Mouse (Mus musculus) CH12.LX (cell line): ENCODE measurements around the gene Fgfr2. TPM values are rescaled to one million over a fixed set of nuclear protein-coding genes. Genes with fewer than 3 reads are reported as not detected.
A peak's percentile ranks its signal among the peaks of the same experiment; 100 is the strongest.

Experiments used
- DNase-seq: peaks from one replicate; pipeline ENCODE4 v3.0.0-alpha.2; 2013; ENCODE audit errors: extremely low read depth
- H3K27ac ChIP-seq: 2 replicates; pipeline ENCODE4 v1.5.1; 2012; ENCODE audit warnings: low read depth, mild to moderate bottlenecking, control low read depth, moderate library complexity; ENCODE audit not compliant: insufficient read depth
- H3K27me3 ChIP-seq: replicated peaks from 2 replicates; pipeline ENCODE3; 2012; ENCODE audit warnings: inconsistent platforms
- H3K36me3 ChIP-seq, 2 experiments: replicated peaks in 1 of 2; 2 replicates each; pipeline versions ENCODE3 to v1.6.1; 2012; ENCODE audit warnings: inconsistent platforms in 1 of 2, low read length in 1 of 2, mild to moderate bottlenecking in 1 of 2, mixed read lengths in 1 of 2, moderate library complexity in 1 of 2; ENCODE audit not compliant: control insufficient read depth in 1 of 2, insufficient read depth in 1 of 2
- H3K4me1 ChIP-seq, 2 experiments: 2 replicates each; pipeline ENCODE4 v1.6.1; 2012; ENCODE audit warnings: inconsistent platforms in 1 of 2, moderate library complexity in 1 of 2; ENCODE audit not compliant: insufficient read depth in 2 of 2, control insufficient read depth in 1 of 2
- H3K4me2 ChIP-seq: 2 replicates; pipeline ENCODE4 v1.6.1; 2012; ENCODE audit warnings: low read depth, mild to moderate bottlenecking, control low read depth; ENCODE audit not compliant: poor library complexity, insufficient read depth, severe bottlenecking
- H3K4me3 ChIP-seq, 3 experiments: fragments of 150-350 bp in 1 of 3; sonication (generic) in 1 of 3; replicated peaks in 1 of 3; 2 replicates each; pipeline versions ENCODE3 to v1.5.1; 2011 to 2012; ENCODE audit warnings: low read depth in 2 of 3, low read length in 2 of 3, mild to moderate bottlenecking in 2 of 3, moderate library complexity in 2 of 3, control low read depth in 1 of 3, improper control_type of control experiment in 1 of 3, inconsistent platforms in 1 of 3, mixed read lengths in 1 of 3; ENCODE audit not compliant: poor library complexity in 1 of 3
- H3K79me2 ChIP-seq: replicated peaks from 2 replicates; pipeline ENCODE4 v1.6.1; 2012; ENCODE audit warnings: mild to moderate bottlenecking, moderate library complexity; ENCODE audit not compliant: control insufficient read depth, poor library complexity, insufficient read depth, severe bottlenecking; ENCODE audit errors: extremely low read depth
- H3K9ac ChIP-seq: 2 replicates; pipeline ENCODE4 v1.6.1; 2012; ENCODE audit warnings: low read depth, mild to moderate bottlenecking, control low read depth, moderate library complexity; ENCODE audit not compliant: insufficient read depth
- H3K9me3 ChIP-seq: replicated peaks from 2 replicates; pipeline ENCODE3; 2012; ENCODE audit warnings: low read length, inconsistent platforms, mixed read lengths
- BHLHE40 ChIP-seq: IDR thresholded peaks from 2 replicates; pipeline ENCODE4 v1.6.1; 2011; ENCODE audit warnings: mild to moderate bottlenecking, low read depth, low read length, improper control_type of control experiment
- CHD1 ChIP-seq: IDR thresholded peaks from 2 replicates; pipeline ENCODE4 v1.6.1; 2012; ENCODE audit warnings: low read depth, low read length, improper control_type of control experiment, inconsistent platforms
- CHD2 ChIP-seq: IDR thresholded peaks from 2 replicates; pipeline ENCODE4 v1.6.1; 2011; ENCODE audit warnings: low read length, improper control_type of control experiment
- E2F4 ChIP-seq: IDR thresholded peaks from 2 replicates; pipeline ENCODE4 v1.6.1; 2011; ENCODE audit warnings: low read depth, low read length, improper control_type of control experiment; ENCODE audit not compliant: insufficient replicate concordance
- ELF1 ChIP-seq: IDR thresholded peaks from 2 replicates; pipeline ENCODE4 v1.6.1; 2014; ENCODE audit warnings: low read depth, mild to moderate bottlenecking, inconsistent platforms, low read length, improper control_type of control experiment
- ETS1 ChIP-seq: conservative IDR thresholded peaks from 2 replicates; pipeline ENCODE4 v1.6.1; 2012; ENCODE audit warnings: low read depth, mild to moderate bottlenecking, inconsistent platforms, low read length, improper control_type of control experiment, moderate library complexity
- HCFC1 ChIP-seq: IDR thresholded peaks from 2 replicates; pipeline ENCODE4 v1.6.1; 2012; ENCODE audit warnings: low read depth, mild to moderate bottlenecking, inconsistent platforms, low read length, improper control_type of control experiment
- IRF4 ChIP-seq: IDR thresholded peaks from 2 replicates; pipeline ENCODE4 v1.6.1; 2014; ENCODE audit warnings: low read depth, mild to moderate bottlenecking, inconsistent platforms, low read length, improper control_type of control experiment
- KAT2A ChIP-seq: IDR thresholded peaks from 2 replicates; pipeline ENCODE4 v1.6.1; 2012; ENCODE audit warnings: low read length, improper control_type of control experiment, inconsistent platforms; ENCODE audit not compliant: insufficient replicate concordance
- MAFK ChIP-seq: IDR thresholded peaks from 2 replicates; pipeline ENCODE4 v1.6.1; 2011; ENCODE audit warnings: low read length, improper control_type of control experiment; ENCODE audit not compliant: insufficient replicate concordance
- MYC ChIP-seq: IDR thresholded peaks from 2 replicates; pipeline ENCODE4 v1.6.1; 2011; ENCODE audit warnings: low read depth, mild to moderate bottlenecking, improper control_type of control experiment, low read length
- NELFE ChIP-seq: IDR thresholded peaks from 2 replicates; pipeline ENCODE4 v1.6.1; 2011; ENCODE audit warnings: low read depth, low read length, improper control_type of control experiment
- POLR2AphosphoS2 ChIP-seq: IDR thresholded peaks from 2 replicates; pipeline ENCODE4 v1.6.1; 2011; ENCODE audit warnings: low read depth, low read length, improper control_type of control experiment
- RCOR1 ChIP-seq: conservative IDR thresholded peaks from 2 replicates; pipeline ENCODE4 v1.6.1; 2012; ENCODE audit warnings: low read depth, mild to moderate bottlenecking, inconsistent platforms, low read length, improper control_type of control experiment
- SMC3 ChIP-seq: IDR thresholded peaks from 2 replicates; pipeline ENCODE4 v1.6.1; 2011; ENCODE audit warnings: low read depth, low read length, improper control_type of control experiment
- ZKSCAN1 ChIP-seq: IDR thresholded peaks from 2 replicates; pipeline ENCODE4 v1.6.1; 2012; ENCODE audit warnings: low read depth, inconsistent platforms, low read length, improper control_type of control experiment, borderline replicate concordance
- ZMIZ1 ChIP-seq: IDR thresholded peaks from 2 replicates; pipeline ENCODE4 v1.6.1; 2012; ENCODE audit warnings: low read depth, mild to moderate bottlenecking, inconsistent platforms, low read length, improper control_type of control experiment
- dilution Hi-C: fragments of 300-500 bp; cut with MboI; formaldehyde crosslinking; loops from 2 replicates; pipeline ENCODE4 v1.14.3; 2020; ENCODE audit warnings: low sequenced_read_pairs; ENCODE audit not compliant: extremely low pct_unique_long_range_greater_than_20kb, extremely low pct_ligation_motif_present
- in situ Hi-C: fragments of 300-500 bp; cut with MboI; formaldehyde crosslinking; loops from 3 replicates; pipeline ENCODE4 v1.14.3; 2019; ENCODE audit warnings: low sequenced_read_pairs, low pct_ligation_motif_present, low pct_unique_long_range_greater_than_20kb, mixed read lengths
- polyA plus RNA-seq: library from polyadenylated mRNA; unstranded; fragments of >175 nt; gene quantifications from 2 replicates; pipeline ENCODE4 v1.2.1, GENCODE M21; 2012; ENCODE audit warnings: low read depth; ENCODE audit not compliant: insufficient read length
- total RNA-seq, 2 experiments: library from RNA; depleted of rRNA; stranded (reverse); fragments of 300-350 nt in 1 of 2; fragments of >200 nt in 1 of 2; gene quantifications; 2 replicates each; pipeline ENCODE4 v1.2.3; 2012 to 2014

Gene Fgfr2
- total and polyA plus RNA-seq, 3 experiments = not detected

- dilution Hi-C loops = no loop called here
Observed at GRCm38 (mm10) chr7:131411941-131412270, 1711.2 kb downstream of the Fgfr2 start.

GRCm38 (mm10) chr7:131411221-131411940 lies 1711.8 kb downstream of the Fgfr2 start:
- dilution Hi-C loops = no loop called here
- peak overlapping the region; percentile 76 for H3K9ac ChIP-seq
- H3K36me3 ChIP-seq = peaks cover 0 to 4% of the 10 kb centered on the region in 2 experiments
- H3K79me2 ChIP-seq = peaks cover 16% of the 10 kb centered on the region
- peak overlapping the region; percentile 58 for H3K4me2 ChIP-seq
- TF ChIP-seq KAT2A (no peak), HCFC1 (no peak), SMC3 (no peak), MYC (no peak), MAFK (no peak), NELFE (no peak), CHD1 (no peak), POLR2AphosphoS2 (no peak), ZKSCAN1 (no peak), E2F4 (no peak), BHLHE40 (no peak)
- TF ChIP-seq, all 38 proteins: peak for 0
- in situ Hi-C loops = no loop called here
- H3K4me1 ChIP-seq = peaks cover 0 to 16% of the 10 kb centered on the region in 2 experiments; a peak in 3 of 4 replicates
- H3K9me3 ChIP-seq = no peaks in the 10 kb centered on the region
- no peak for DNase-seq
- no peak overlapping the region for H3K27ac ChIP-seq
- peak overlapping the region in 2 of 3 experiments; percentile 35 to 80 for H3K4me3 ChIP-seq
- H3K27me3 ChIP-seq = peaks cover 15% of the 10 kb centered on the region

More at GRCm38 (mm10) chr7:131411941-131412270, 1711.2 kb downstream of the Fgfr2 start:
- Histone ChIP-seq H3K4me3 (no peak overlapping the region), H3K4me2 (no peak overlapping the region), H3K9me3 (no peaks in the 10 kb centered on the region), H3K9ac (no peak overlapping the region), H3K4me1 (peaks cover 0 to 16% of the 10 kb centered on the region in 2 experiments; a peak in 3 of 4 replicates), H3K79me2 (peaks cover 16% of the 10 kb centered on the region), H3K27me3 (peaks cover 15% of the 10 kb centered on the region)
- in situ Hi-C loops = no loop called here
- DNase-seq = no peak
- no peak for TF ChIP-seq ELF1
- no peak for TF ChIP-seq BHLHE40
- TF ChIP-seq RCOR1 = no peak
- no peak for TF ChIP-seq IRF4
- no peak for TF ChIP-seq ZMIZ1
- TF ChIP-seq ETS1 = no peak
- no peak for TF ChIP-seq CHD2
- TF ChIP-seq, all 38 proteins: peak for 0
- H3K27ac ChIP-seq = no peak overlapping the region
- peaks cover 0 to 4% of the 10 kb centered on the region in 2 experiments for H3K36me3 ChIP-seq
